Mouse (Mus musculus): ENCODE results near the gene Ces2c.
"Not testable (repeated sequence)": the region's sequence is repeated elsewhere in the genome, so short reads cannot be mapped to it uniquely, and the experiment has no call there.

Ces2c gene

DNA sequence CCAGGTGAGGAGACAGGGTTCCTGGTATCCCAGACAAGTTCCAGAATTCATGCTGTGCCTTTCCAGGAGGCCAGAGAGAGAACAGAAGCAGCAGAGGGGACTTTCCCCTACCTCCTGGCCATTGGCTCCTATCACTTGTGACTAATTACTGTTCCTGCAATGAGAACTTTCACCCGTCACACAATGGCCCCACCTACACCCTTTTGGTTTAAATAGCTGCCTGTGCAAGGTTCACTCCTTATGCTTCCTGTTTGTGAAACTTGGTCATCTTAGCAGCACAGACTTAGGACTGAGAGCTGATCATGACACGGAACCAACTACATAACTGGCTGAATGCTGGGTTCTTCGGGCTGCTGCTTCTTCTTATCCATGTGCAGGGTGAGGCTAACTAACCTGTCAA, at the start of gene Ces2c:
TSS of gene Ces2c (plus strand) at position 238 of the 400 bp plus-strand sequence.
- DNase-seq (ENCODE audit: low read depth), result no peak

DNA sequence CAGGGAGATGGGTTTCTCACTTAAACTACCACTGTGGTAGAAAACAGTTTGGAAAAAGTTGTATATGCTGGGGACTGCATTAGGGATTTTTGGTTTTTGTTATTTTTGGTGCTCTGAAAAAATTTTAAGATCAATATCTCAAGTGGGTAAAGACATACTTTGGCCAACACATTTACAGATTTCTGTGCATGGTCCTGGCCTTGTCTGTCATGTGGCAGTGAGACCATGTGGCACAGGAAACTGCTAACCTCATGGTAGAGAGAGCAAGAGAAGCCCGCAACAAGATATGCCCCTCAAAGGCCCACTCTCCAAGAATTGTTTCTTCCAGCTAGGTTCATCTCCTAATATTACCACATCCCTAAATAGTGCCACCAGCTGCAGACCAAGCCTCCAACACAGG, 47.5 kb upstream of the Ces2c start:
- no peak for DNase-seq (ENCODE audit: low read depth)

DNA sequence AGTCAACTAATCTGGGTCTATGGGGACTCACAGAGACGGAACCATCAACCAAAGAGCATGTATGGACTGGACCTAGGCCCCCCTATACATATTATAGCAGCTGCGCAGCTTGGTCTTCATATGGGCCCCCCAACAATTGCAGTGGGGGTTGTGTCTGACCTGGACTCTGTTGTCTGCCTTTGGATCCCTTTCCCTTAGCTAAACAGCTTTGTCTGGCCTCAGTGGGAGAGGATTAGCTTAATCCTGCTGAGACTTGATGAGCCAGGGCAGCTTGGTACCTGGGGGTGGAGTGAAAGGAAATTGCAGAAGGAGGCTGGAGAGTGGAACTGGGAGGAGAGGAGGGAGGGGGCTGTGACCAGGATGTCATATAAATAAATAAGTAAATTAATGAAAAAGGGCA, 40.7 kb upstream of the Ces2c start:
- no peak for DNase-seq (ENCODE audit: low read depth)

DNA sequence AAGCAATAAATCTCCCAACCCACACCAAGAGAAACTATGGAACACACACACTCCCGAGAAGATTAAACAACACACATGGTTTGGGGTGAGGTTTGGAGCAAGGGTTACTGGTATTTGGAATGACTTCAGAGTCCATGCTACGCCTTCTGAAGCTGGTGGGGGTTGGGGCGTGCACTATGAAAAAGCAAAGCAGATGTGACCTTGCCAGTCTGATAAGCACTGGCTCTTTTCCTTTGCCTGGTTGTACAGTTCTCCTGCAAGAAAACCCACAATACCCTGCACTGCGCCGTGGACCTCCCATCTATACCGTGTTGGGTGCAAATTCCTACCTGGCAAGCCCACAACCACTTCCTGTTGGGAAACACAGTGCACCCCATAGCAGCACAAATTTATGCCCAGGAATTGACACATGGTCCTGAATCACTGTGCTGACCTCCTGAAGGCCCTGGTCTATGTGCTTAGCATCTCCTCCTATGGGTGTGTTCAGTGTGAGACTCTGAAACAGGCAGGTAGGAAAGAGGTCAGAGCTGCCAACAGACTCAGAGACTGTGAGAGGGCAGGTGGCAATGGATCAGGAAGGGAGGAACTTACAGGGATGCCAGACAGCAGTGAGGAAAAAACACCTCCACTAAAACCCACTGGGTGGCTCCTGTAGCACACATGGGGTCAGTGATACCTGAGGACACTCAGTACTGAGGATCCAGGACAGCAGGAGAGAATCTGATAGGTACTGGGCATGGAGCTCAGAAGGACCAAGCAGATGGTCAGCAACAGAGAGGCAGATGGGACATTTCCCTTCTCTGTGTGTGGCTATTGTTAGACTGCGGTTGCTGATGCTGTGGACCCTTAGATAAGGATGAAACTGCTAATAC, 38.1 kb upstream of the Ces2c start:
- DNase-seq (ENCODE audit: low read depth), result no peak

DNA sequence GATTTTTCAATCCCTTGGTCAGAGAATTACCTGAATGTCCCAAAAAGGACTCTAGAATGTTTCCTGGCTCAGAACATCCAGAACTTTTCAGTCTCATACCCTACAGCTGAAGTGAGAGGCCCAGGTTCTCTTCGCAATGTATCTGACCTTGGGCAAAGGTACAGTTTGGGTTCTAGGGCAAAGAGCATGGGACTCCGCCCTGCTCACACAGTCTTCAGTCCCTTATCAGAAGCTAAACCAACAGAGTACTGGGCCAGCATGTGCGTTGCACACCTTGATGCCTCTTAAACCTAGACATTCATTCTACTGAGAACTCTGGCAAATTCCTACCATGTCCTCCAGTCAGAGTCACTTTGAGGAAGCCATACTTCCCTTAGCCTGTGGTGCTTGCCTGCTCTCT, 37.4 kb upstream of the Ces2c start:
- DNase-seq (ENCODE audit: low read depth), result no peak

DNA sequence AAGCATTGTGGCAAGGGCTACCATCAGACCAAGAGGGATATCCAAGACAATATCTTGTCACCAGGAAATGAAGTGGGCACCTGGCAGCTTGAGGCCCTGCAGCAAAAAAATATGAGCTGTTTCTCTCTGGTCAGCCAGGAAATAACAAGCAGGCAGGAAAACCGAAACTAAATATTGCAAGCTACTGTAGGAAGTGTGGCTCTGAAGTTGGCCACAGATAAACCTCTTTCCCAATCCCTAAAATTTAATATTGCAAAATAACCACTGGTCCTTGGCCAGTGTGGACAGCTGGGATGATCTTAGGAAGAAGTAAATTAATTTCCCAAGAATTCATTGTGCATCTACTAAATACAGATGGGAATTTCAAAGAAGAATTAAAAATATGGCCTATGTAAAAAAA, 20.0 kb upstream of the Ces2c start:
- no peak for DNase-seq (ENCODE audit: low read depth)

DNA sequence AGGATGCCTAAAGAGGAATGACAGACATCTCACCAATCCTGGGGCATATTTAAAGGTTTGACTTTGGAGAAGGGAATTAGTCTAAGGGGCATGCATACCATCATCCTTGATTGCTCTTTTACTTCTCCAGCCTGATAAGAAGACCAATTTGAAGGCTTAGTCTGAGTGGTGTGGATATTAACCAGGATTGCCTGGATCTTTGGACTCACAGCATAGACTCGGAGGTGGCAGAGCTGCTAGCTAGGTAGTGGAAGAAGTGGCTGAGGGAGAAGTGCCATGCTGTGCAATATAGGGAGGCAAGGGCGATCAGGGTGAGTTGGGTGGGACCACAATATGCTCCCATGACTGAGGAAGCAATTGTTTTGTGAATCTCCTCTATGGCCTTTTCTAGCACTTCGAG, 18.6 kb upstream of the Ces2c start:
- DNase-seq (ENCODE audit: low read depth), result no peak

DNA sequence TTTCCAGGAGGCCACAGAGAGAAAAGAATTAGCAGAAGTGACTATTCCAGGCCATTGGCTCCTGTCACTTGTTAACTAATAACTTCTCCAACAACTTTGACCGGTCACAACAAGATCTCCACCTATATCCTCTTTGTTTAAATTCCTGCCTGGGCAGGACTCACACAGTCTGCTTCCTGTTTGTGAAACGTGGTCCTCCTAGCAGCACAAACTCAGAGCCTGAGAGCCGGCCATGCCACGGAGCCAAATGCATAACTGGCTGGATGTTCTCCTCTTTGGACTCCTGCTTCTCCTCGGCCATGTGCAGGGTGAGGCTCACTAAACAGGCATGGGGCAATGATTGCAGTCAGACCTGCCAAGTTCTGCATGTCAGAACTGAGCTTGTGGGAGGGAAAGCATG, 15.4 kb upstream of the Ces2c start, which contains the start of gene Ces2b:
TSS of gene Ces2b (plus strand) at position 133 of the 400 bp plus-strand sequence.
- no peak for DNase-seq (ENCODE audit: low read depth)

DNA sequence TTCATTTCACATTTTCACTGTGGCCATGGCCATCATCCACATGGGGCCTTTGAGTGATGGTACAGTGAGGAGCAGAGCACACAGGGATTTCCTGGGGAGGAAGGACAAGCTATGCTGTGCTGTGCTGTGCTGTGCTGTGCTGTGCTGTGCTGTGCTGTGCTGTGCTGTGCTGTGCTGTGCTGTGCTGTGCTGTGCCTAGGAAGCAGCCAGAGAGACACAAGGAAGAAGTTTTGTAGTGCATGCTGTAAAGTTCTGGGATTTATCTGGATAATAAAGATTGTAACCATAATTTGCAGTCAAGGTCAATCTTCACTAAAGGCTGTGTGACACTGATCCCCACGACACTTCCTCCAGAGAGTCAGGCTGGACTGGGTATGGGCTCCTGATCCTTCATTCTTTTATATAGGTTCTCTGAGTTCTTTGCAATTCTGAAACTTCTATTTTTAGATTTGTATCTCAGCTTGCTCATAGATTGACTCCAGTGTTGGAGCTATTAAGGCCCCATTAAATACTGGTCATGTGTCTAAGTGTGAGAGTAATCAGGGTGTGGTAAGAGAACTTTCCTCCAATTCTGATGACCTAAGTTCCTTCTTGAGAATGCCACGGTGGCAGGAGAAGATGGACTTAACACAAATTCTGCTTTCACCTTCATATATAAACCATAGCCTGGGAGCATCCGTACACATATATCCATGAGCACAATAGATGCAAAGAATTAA, 5.3 kb upstream of the Ces2c start:
- DNase-seq (ENCODE audit: low read depth), result no peak

DNA sequence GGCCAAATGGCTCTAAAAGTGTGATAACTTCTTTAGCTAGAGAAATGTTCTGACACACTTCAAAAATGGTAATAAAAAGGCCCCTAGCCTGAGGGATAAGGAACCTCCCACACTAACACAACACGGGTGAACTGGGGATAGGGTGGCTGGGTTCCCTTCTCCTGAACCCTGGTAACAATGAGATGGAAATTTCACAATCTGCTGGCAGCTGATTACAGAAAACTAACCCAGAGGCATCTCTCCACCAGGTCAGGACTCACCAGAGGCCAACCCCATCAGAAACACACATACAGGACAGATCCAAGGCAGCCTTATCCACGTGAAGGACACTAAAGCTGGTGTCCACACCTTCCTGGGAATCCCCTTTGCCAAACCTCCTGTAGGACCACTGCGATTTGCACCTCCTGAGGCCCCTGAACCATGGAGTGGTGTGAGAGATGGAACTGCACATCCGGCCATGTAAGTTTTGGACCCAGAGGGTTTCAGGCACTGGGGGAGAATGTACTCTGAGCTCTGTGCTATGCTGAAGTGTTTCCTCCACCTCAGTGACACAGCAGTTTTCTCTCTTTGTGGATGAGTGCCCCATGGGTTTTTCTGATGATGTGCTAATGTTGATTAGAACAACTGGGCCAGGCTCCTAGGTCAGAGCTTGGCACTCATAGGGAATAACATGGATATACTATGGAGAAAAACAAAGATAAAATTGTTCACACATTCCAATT, 1.0 kb downstream of the Ces2c start:
- DNase-seq (ENCODE audit: low read depth), result no peak

DNA sequence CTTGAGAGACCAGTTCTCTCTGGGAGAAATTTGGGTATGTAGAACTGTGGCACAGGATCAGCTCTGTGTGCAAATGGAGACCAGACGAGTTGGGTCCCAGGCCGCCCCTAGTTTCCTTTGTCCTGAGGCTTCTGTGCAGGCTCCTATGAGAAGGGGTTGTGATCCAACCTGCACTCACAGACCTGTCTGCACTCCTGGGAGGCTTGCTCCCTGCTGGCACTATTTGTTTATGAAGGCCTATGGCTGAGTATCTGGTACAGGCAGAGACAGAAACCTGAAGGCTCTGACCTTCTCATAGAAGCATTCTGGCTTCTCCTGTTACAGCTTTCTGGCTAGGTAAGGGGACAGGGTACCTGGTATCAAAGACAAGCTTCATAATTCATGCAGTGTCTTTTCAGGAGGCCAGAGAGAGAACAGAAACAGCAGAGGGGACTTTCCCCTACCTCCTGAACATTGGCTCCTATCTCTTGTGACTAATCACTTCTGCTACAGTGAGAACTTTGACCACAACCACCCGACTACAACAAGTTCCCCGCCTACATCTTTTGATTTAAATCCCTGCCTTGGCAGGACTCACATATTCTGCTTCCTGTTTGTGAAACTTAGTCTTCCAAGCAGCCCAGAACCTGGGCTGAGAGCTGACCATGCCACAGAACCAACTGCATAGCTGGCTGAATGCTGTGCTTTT, 20.1 kb downstream of the Ces2c start:
- not testable (repeated sequence) for DNase-seq (ENCODE audit: low read depth)

DNA sequence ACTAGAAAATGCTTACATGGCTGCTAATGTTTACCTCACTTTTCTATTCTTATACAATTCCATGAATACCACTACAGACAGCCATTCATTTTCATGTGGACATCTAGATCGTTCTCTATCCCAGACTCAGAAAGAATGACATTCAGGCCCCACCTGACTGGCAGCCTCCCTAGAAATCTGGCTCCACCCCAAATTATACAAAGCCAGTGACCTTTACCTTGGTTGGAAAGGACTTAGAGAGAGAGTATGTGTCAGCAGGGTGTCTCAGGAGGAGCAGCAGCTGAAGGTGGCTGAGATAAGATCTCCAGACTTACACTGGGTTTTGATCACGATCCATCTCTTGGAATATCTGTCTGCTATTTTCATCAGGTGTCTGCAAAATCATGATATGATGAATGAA, 22.0 kb downstream of the Ces2c start:
- DNase-seq (ENCODE audit: low read depth), result not testable (repeated sequence)

DNA sequence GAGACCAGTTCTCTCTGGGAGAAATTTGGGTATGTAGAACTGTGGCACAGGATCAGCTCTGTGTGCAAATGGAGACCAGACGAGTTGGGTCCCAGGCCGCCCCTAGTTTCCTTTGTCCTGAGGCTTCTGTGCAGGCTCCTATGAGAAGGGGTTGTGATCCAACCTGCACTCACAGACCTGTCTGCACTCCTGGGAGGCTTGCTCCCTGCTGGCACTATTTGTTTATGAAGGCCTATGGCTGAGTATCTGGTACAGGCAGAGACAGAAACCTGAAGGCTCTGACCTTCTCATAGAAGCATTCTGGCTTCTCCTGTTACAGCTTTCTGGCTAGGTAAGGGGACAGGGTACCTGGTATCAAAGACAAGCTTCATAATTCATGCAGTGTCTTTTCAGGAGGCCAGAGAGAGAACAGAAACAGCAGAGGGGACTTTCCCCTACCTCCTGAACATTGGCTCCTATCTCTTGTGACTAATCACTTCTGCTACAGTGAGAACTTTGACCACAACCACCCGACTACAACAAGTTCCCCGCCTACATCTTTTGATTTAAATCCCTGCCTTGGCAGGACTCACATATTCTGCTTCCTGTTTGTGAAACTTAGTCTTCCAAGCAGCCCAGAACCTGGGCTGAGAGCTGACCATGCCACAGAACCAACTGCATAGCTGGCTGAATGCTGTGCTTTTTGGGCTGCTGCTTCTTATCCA, 39.5 kb downstream of the Ces2c start:
- DNase-seq (ENCODE audit: low read depth), result not testable (repeated sequence)

DNA sequence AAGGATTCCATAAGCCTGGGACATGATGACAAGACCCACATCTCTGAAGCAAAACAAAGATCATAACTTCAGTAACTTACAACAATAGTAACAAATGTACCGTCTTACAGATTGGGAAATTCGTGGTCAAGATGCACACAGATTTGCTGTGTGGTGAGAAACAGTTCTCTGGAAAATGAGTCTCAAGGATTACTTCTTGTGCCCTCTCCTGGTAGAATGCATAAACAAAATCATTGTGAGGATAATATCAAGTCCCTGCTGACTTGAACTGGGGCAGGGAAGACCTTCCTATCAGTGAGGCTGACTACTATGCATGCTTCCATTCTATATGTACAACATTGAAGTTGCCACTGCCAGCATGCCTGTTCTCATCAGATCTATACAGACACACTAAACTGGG, 54.9 kb downstream of the Ces2c start:
- DNase-seq (ENCODE audit: low read depth), result no peak

All from fibroblast of lung, adult 2 months (primary cell).